Mouse (Mus musculus): ENCODE data around the gene Pecr.
"Not testable (repeated sequence)": the region's sequence is repeated elsewhere in the genome, so short reads cannot be mapped to it uniquely, and the experiment has no call there.

Gene Pecr

DNA sequence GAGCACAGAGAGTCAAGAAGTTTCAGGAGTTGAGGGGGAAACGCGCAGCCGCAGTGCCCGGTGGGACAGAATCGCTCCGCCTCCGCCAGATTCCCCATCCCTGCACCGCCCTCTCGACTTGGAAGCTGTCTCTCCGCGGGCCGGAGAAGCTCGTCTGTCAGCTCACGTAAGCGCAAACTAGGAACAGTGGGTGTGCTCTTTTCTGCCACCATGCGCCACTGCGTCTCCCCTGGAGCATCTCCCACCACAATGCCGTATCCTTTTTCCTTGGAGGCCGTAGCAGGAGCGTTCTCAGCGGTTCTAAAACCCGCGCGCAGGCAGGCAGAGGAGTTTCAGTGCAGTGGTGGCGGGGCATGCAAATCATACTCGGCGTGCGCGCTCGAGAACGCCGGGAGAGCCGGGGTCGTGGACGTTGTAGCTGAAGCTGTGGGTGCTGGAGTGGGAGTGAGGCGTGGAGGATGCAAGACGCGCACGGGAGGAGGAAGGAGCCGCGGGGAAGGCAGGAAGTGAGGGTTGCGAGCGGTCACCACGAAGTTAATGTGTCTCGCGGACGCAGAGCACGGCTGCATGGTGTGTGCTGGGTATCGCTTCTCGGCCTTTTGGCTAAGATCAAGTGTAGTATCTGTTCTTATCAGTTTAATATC is 47.6 kb downstream of the Pecr start:
- peak; percentile 70 for DNase-seq (ENCODE audit: low read depth)

DNA sequence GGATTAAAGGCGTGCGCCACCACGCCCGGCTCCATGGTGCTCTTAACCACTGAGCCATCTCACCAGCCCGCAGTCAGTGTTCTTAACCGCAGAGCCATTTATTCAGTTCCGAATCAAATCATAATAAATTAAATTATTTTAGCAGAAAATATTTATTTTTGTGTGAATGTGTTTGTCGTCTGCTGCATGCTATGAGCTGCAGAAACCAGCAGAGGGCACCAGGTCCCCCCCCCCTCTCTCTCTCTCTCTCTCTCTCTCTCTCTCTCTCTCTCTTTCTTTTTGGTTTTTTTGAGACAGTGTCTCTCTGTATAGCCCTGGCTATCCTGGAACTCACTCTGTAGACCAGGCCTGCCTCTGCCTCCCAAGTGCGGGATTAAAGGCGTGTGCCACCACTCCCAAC is 51.5 kb downstream of the Pecr start:
- not testable (repeated sequence) for DNase-seq (ENCODE audit: low read depth)

DNA sequence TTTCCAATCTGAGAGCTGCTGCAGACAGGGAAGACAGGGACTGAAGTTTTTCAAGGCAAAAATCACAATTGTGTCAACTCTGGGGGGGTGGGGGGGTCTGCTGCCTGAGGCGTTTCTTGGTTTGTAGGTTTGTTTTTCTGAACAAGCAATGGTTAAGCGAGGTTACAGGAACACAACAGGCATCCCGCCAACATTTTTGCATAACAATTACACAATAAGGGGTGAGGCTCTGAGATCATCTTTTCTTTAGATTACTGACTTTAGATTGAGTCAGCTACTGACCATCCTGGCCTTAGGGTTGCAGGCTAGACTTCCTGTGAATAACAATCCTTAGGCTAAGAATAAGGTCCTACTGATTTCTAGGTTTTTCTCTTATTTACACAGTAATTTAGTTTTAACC is 55.1 kb downstream of the Pecr start:
- peak; percentile 80 for DNase-seq (ENCODE audit: low read depth)

DNA sequence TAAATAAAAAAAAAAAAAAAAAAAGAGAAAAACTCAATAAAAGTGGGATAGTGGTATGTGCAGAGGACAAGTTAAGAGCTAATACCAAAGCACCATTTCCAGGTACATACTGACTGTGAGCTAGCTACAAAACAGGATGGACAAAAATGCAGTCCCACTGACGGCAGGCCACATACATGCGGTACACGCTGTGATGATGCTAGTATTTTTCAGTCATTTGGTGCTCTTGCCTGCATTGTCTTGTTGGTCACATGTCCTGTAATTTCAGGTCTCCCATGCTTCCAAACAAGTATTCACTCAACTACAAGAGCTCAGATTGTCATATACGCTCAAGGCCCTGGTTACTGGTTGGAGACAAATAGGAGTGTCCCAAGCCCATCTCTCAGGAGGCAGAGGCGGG is 56.6 kb downstream of the Pecr start:
- no peak for DNase-seq (ENCODE audit: low read depth)

DNA sequence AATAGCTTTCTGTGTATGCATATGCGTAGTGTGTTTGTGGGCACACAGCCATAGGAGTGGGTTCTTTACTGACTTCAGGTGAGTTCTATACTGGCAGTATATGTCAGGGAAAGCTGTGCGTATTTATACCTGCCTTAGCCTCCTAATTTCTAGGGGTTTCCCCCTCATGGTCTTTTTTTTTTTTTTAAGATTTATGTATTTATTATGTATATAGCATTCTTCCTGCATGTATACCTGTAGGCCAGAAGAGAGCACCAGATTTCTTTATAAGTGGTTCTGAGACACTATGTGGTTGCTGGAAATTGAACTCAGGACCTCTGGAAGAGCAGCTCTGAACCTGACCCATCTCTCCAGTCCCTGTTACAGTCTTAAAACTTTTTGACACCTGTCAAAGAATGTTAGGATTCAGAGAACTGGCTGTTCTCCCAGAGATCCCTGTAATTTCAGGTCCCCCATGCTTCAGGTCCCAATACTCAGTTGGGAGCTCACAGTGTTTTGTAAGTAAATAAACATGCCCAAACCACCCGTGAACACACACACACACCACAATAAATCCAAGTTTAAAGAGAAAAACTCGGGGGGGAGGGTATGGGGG is 57.1 kb downstream of the Pecr start:
- DNase-seq (ENCODE audit: low read depth): no peak

DNA sequence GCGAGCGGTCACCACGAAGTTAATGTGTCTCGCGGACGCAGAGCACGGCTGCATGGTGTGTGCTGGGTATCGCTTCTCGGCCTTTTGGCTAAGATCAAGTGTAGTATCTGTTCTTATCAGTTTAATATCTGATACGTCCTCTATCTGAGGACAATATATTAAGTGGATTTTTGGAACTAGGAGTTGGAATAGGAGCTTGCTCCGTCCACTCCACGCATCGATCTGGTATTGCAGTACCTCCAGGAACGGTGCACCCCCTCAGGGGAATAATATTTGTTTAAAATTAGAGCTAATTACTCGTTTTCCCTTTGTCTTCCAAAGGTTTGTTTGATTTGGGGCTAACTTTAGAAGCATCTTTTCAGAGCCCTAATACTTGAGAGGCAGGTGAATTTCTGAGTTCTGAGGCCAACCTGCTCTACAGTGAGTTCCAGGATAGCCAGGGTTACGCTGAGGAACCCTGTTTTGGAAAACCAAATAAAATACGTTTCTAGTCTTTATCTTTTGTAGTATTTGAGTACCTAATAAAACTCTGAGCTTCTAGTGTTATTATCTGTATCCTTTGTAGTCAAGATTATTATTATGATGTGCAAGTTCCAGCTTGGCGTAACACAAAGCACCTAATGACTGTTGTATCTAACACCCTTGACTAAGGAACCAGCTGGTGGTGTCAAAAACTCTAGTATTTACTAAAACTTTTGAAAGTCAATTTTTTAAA is 57.8 kb downstream of the Pecr start:
- DNase-seq (ENCODE audit: low read depth): peak; percentile 97

DNA sequence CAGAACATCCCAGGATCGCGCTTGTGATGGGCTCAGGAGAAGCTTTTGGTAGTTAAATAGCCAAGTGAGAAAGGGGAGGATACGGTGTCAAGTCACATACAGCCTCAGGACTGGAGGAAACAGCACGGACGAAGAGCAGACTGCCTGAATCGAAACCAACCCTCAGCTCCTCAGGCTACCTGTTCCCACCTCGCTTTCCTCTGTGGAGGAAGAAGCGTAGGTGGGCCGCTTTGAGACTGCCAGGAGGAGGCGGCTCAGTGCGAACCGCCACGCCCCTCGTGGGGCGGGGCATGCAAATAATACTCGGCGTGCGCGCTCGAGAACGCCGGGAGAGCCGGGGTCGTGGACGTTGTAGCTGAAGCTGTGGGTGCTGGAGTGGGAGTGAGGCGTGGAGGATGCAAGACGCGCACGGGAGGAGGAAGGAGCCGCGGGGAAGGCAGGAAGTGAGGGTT is 58.4 kb downstream of the Pecr start:
- DNase-seq (ENCODE audit: low read depth): peak; percentile 84

DNA sequence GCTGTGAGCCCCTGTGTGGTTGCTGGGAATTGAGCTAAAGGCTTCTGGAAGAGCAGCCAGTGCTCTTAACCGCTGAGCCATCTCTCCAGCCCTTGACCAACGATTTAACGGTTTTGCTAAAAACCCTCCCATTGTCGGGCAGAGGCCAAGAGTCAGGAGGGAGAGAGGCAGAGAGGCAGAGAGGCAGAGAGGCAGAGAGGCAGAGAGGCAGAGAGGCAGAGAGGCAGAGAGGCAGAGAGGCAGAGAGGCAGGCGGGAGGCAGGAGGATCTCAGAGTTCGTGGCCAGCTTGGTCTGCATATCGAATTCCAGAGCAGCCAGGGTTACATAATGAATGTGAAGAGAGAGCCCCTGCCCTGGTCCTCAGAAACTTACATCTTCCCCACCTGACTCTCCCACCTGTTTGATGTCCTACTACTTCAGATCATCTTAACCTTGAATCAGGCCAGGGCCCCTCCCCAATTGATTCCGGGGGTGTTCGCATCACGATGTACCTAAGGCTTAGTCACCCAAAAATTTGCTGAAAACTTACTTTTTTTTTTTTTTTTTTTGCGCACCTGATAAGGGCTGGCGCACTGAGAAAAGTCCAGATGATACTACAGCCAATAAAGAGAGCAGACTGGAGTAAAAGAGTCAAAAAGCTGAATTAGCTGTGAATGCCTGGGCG is 58.9 kb downstream of the Pecr start:
- DNase-seq (ENCODE audit: low read depth): no peak

DNA sequence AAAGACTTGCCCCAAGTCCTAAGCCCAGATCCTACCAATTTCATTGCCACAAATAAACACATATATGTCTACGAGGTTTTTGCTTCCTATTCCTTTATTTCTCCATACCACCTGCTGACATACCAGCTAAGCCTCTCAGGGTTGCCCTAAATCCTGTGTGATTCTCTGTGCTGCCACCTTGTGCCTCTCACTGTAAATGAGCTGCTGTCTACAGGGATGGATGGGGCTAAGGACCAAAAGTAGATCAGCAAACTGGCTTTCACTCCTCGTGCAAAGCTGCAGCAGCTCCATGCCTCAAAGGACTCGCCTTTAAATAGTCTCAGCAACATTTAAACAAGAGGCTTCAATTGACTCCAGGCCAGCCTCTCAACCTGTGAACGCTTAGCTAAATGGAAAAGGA is 64.1 kb downstream of the Pecr start:
- DNase-seq (ENCODE audit: low read depth): peak; percentile 46

DNA sequence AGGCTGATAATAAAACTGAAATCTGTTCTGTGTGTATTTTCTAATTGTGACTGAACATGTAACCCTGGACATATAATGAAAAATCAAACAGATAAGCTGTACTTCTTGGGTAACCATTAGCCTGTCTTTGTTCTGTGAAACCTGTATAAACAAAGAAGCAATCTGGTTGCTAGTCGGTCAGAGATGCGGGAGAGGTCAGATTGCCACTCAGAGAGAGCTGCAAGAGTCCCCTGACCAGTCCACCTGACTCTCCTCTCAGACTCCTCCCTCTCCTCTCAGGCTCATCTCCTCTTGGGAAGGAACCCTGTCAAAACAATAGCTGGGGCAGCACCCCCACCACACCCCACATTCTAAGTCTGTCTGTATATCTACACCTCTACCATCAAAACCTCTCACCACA is 65.0 kb downstream of the Pecr start:
- no peak for DNase-seq (ENCODE audit: low read depth)

DNA sequence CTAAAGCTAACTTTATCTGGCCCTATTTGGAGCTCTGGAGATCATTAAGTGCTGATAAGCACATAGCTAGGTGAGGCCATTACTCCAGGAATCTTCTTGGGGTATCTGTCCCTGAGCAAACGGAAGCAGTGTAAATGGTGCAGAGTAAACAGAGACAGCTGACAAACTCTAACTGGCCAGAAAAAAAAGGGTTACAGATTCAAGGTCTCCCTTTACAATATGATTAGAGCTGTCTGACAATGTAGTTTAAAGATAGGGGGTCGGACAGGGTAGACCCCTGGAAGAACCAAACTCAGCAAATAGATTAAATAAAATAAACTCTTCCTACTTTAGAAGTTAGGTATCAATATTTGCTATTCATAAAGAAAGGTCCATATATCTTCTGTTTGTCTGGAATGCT is 65.5 kb downstream of the Pecr start:
- DNase-seq (ENCODE audit: low read depth): no peak

DNA sequence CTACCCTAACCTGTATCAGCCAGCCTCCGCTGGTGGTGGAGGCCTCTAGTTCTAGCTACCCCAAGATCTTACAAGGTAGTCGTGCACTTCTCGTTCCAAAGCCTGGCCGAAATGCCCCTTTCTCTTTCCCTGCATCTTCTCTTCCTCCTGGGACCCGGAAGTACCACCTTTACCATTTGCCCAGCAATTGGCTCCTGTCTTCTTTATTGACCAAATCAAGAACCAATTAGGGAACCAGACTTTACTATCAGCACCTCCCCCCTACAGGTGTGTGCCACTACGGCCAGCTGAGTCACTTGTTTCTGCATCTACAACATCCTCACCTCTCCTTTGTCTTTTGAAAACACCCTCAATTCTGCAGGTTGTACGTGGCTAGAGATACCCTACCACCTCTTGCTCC is 67.4 kb downstream of the Pecr start:
- no peak for DNase-seq (ENCODE audit: low read depth)

DNA sequence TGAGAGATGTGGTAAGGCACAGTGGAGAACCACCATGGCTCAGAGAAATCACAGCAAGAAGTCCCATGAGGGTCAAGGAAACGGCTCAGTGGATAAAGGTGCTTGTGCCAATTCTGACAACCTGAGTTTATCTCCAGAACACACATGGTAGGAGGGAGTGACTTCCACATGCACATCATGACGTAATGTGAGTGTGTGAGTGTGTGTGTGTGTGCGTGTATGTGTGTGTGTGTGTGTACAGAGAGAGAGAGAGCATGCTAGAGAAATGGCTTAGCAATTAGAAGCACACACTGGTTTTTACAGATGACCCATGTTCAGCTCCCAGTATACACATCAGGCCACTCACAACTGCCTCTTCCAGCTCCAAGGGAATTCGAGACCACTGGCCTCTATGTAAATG is 68.9 kb downstream of the Pecr start:
- DNase-seq (ENCODE audit: low read depth): no peak

DNA sequence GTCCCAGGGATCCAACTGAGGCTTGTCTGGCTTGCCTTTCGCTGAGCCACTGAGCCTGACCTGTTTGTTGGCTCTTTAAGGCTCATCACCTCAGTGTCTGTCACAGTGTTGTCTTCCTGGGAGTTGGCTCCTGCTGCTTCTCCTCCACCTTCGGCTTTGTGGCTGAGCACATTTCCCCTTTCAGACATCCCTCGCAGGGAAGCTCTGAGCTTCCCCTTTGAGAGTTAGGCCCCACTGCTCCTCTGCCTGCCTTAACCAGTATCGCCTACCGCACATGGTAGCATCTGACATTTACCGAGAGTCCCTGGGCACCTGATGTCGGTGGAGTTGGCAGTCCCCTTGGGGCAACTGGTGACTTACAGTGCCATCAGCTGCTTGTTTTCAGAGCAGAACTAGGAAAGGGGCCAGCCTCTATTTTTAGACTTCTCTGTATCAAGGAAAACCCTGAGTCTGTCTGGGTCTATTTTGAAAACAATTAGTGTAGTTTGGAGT is 69.6 kb downstream of the Pecr start:
- DNase-seq (ENCODE audit: low read depth): no peak

DNA sequence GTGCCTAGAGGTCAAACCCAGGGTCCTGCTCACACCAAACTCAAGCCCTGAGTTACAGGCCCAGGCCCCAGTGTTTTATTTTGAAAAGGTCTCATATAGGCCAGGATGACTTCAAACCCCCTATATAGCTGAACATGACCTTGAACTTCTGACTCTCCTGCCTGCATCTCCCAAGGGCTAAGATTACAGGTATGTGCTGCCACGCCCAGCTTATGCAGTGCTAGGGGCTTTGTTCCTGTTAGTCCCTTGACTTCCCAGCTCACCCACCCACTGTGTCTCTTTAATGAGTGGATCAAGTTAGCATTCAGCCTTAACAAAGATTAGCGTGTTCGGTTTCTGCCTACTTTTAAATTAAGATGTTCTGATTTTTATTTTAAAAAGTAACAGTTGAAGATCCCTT is 70.2 kb downstream of the Pecr start:
- DNase-seq (ENCODE audit: low read depth): no peak

DNA sequence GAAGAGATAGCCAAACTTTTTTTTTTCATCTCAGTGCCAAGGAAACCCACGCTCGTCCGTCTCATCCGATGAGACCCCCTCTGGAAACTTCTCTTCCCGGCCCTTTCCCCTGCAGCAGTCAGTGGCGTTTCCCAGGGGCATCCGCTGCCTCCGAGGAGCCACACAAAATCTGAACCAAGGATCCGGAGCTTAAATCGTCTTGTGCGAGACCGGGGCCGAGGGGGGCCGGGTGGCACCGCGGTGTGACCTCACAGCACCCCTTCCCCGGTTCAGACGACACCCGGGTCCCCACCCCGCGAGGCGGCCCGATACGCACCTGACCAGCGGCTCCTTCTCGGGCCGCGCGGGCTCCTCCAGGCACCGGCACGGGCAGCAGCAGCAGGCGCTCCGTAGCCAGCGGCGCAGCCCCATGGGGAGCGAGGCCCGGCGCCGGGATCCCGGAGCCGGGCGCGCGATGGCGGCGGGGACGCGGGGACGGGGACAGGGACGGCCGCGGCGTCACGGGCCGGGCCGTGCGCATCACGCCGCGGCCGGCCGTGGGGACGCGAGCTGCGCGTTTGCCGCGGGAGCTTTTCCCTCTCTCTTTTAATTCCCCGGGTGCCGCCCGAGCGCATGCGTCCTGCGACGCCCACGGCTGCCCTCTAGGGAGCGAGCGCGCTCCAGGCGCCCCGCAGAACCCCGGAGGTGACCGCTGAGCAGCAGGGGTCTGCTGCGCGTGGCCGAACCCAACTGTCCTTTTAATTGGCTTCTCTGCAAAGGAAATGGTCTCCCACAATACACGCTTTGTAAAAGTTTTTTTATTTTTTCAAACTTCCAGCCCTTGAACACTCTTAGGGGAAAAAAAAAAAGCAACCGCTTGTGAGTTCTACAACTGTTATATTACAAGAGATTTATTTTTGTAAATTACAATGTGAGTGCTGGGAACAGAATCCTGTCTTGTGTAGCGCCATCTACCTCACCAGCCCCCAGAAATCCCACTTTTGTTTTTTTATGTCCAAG is 72.1 kb downstream of the Pecr start, which contains the start of gene Mreg:
Mreg (minus strand) TSS at position 607 of the 999 bp plus-strand sequence.
- DNase-seq (ENCODE audit: low read depth): no peak

DNA sequence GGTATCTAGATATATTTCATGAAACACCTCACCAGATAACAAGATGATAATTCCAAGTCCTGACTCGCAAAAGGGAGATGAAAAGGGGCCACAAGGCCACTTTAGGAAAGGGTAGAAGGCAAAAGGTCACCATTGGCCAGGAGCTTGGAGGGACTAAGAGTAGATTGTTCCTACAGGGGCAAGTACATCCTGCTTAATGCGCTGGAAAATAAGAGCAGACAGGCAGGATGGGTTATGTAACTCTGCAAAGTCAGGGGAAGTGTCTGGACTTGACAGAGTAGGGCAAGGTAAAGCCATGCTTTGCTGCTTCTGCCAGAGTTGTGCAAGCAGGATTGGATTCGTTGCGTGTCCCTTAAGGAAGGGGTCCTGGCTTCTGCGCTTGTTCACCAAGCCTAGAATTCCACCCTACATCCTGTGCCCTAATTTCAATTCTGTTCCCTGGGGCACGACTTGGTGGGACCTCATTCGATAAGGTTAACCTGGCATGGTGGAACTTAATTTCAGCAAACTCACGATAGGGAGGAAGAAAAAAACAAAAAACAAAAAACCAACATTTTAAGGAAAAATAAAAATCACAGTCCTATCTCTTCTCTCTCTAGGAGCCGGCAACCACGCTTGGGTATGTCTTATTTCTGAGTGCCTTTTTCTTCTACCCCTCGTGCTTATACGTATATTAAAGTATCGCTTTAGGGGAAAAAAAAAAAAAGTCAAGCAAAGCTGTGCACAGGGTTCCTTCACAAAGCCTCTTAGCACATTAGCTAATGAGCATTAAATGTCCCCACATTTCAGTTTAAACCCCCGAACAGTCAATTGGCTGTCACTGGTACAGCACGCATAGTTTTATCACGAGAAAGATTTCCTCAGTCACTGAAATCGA is 73.1 kb downstream of the Pecr start:
- DNase-seq (ENCODE audit: low read depth): no peak

Data from 416B (cell line).